Mouse (Mus musculus): ENCODE measurements around the gene Saysd1. TPM values are rescaled to one million over a fixed set of nuclear protein-coding genes. Genes with fewer than 3 reads are reported as not detected.

Gene Saysd1
- polyA plus RNA-seq (2014; fragmentation: Nextera tagmentation; extraction: Ambion mirVana): 12.9 and 14.9 TPM in 2 replicates

GRCm38 (mm10) chr14:20138484-20139355 is at the start of gene Saysd1:
TSS of gene Saysd1 (minus strand) at chr14:20138534.
- no peaks in the 10 kb centered on the region for H3K4me1 ChIP-seq (replicated peaks; ENCODE audit: control insufficient read depth, insufficient read depth, low read length)
- no peak for DNase-seq (ENCODE audit: low spot score)
- no peak within 1 kb of the TSS for H3K9ac ChIP-seq (ENCODE audit: low read depth, low read length)
- H3K4me3 ChIP-seq (ENCODE audit: low read depth, low read length): no peak within 1 kb of the TSS
- WGBS: 92% methylated on average over 16 of the region's 16 CpGs
- H3K36me3 ChIP-seq (ENCODE audit: control insufficient read depth, insufficient read depth, low read length): no peaks in the 10 kb centered on the region
- H3K27ac ChIP-seq (ENCODE audit: low read depth, low read length): no peak within 1 kb of the TSS
- no peak for ATAC-seq (ENCODE audit: low FRiP score)
- H3K4me2 ChIP-seq (replicated peaks; ENCODE audit: low read depth, low read length): no peak within 1 kb of the TSS
- H3K9me3 ChIP-seq (ENCODE audit: control insufficient read depth, low read length): no peaks in the 10 kb centered on the region
- no peaks in the 10 kb centered on the region for H3K27me3 ChIP-seq (ENCODE audit: control insufficient read depth, insufficient read depth, low read length)

- Histone ChIP-seq H3K4me1 (replicated peaks; ENCODE audit: control insufficient read depth, insufficient read depth, low read length) (peaks cover 9% of the 10 kb centered on the region), H3K36me3 (ENCODE audit: control insufficient read depth, insufficient read depth, low read length) (no peaks in the 10 kb centered on the region), H3K27me3 (ENCODE audit: control insufficient read depth, insufficient read depth, low read length) (no peaks in the 10 kb centered on the region), H3K27ac (ENCODE audit: low read depth, low read length) (no peak overlapping the region), H3K9ac (ENCODE audit: low read depth, low read length) (no peak overlapping the region), H3K4me2 (replicated peaks; ENCODE audit: low read depth, low read length) (no peak overlapping the region), H3K9me3 (ENCODE audit: control insufficient read depth, low read length) (no peaks in the 10 kb centered on the region), H3K4me3 (ENCODE audit: low read depth, low read length) (no peak overlapping the region)
- no peak for ATAC-seq (ENCODE audit: low FRiP score)
- WGBS: 86% methylated on average over 9 of the region's 9 CpGs
- DNase-seq (ENCODE audit: low spot score): no peak
Observed at GRCm38 (mm10) chr14:20185426-20185825, 47.1 kb upstream of the Saysd1 start.

DNA sequence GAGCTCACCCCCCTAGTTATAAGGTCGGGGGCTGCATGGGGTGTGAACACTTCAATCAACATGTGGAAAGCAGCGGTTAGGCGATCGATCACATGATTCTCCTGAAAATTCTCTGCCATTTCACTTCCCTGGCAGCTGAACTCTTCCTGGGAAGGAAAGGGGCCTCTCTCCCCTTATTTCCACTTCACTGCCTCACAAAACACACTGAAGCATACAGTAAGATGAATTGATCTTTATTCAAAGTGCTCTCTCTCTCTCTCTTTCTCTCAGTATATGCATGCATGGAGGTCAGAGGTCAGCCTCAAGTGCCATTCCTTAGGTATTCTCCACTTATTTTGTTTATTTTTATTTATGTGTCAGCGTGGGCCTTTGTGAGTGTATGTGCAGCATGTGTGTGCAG is 45.4 kb upstream of the Saysd1 start:
- ATAC-seq (ENCODE audit: low FRiP score): no peak
- 37% methylated on average over 5 of the region's 5 CpGs for whole genome bisulfite sequencing
- Histone ChIP-seq H3K4me3 (ENCODE audit: low read depth, low read length) (no peak overlapping the region), H3K9ac (ENCODE audit: low read depth, low read length) (no peak overlapping the region), H3K27ac (ENCODE audit: low read depth, low read length) (peak overlapping the region; percentile 66), H3K4me1 (replicated peaks; ENCODE audit: control insufficient read depth, insufficient read depth, low read length) (peaks cover 9% of the 10 kb centered on the region), H3K4me2 (replicated peaks; ENCODE audit: low read depth, low read length) (no peak overlapping the region), H3K9me3 (ENCODE audit: control insufficient read depth, low read length) (no peaks in the 10 kb centered on the region), H3K36me3 (ENCODE audit: control insufficient read depth, insufficient read depth, low read length) (no peaks in the 10 kb centered on the region), H3K27me3 (ENCODE audit: control insufficient read depth, insufficient read depth, low read length) (no peaks in the 10 kb centered on the region)
- DNase-seq (ENCODE audit: low spot score): no peak

- Histone ChIP-seq H3K9ac (ENCODE audit: low read depth, low read length) (no peak overlapping the region), H3K4me3 (ENCODE audit: low read depth, low read length) (no peak overlapping the region), H3K9me3 (ENCODE audit: control insufficient read depth, low read length) (no peaks in the 10 kb centered on the region), H3K27me3 (ENCODE audit: control insufficient read depth, insufficient read depth, low read length) (no peaks in the 10 kb centered on the region), H3K27ac (ENCODE audit: low read depth, low read length) (no peak overlapping the region), H3K36me3 (ENCODE audit: control insufficient read depth, insufficient read depth, low read length) (no peaks in the 10 kb centered on the region), H3K4me1 (replicated peaks; ENCODE audit: control insufficient read depth, insufficient read depth, low read length) (peaks cover 9% of the 10 kb centered on the region), H3K4me2 (replicated peaks; ENCODE audit: low read depth, low read length) (no peak overlapping the region)
- WGBS: 78% methylated on average over 7 of the region's 7 CpGs
- ATAC-seq (ENCODE audit: low FRiP score): no peak
- no peak for DNase-seq (ENCODE audit: low spot score)
Observed at GRCm38 (mm10) chr14:20182596-20182995, 44.3 kb upstream of the Saysd1 start.

GRCm38 (mm10) chr14:20181466-20181921 is 43.2 kb upstream of the Saysd1 start, which contains the start of gene Kcnk5:
TSS of gene Kcnk5 (minus strand) at chr14:20181809.
- Histone ChIP-seq H3K27ac (ENCODE audit: low read depth, low read length) (no peak within 1 kb of the TSS), H3K4me1 (replicated peaks; ENCODE audit: control insufficient read depth, insufficient read depth, low read length) (peaks cover 9% of the 10 kb centered on the region), H3K27me3 (ENCODE audit: control insufficient read depth, insufficient read depth, low read length) (no peaks in the 10 kb centered on the region), H3K36me3 (ENCODE audit: control insufficient read depth, insufficient read depth, low read length) (no peaks in the 10 kb centered on the region), H3K4me2 (replicated peaks; ENCODE audit: low read depth, low read length) (peak within 1 kb of the TSS; percentile 83), H3K9me3 (ENCODE audit: control insufficient read depth, low read length) (no peaks in the 10 kb centered on the region), H3K9ac (ENCODE audit: low read depth, low read length) (peak within 1 kb of the TSS; percentile 64), H3K4me3 (ENCODE audit: low read depth, low read length) (peak within 1 kb of the TSS; percentile 55)
- DNase-seq (ENCODE audit: low spot score): peak; percentile 94
- ATAC-seq (ENCODE audit: low FRiP score): peak; percentile 90
- 0% methylated on average over 36 of the region's 36 CpGs for WGBS

GRCm38 (mm10) chr14:20180751-20181162 is 42.4 kb upstream of the Saysd1 start:
- Histone ChIP-seq H3K9ac (ENCODE audit: low read depth, low read length) (peak overlapping the region; percentile 64), H3K4me2 (replicated peaks; ENCODE audit: low read depth, low read length) (peak overlapping the region; percentile 83), H3K36me3 (ENCODE audit: control insufficient read depth, insufficient read depth, low read length) (no peaks in the 10 kb centered on the region), H3K27ac (ENCODE audit: low read depth, low read length) (no peak overlapping the region), H3K27me3 (ENCODE audit: control insufficient read depth, insufficient read depth, low read length) (no peaks in the 10 kb centered on the region), H3K4me1 (replicated peaks; ENCODE audit: control insufficient read depth, insufficient read depth, low read length) (peaks cover 9% of the 10 kb centered on the region), H3K9me3 (ENCODE audit: control insufficient read depth, low read length) (no peaks in the 10 kb centered on the region), H3K4me3 (ENCODE audit: low read depth, low read length) (peak overlapping the region; percentile 55)
- 0 out of 2 replicates have a peak, but pooled peaks have one; percentile 6 for ATAC-seq (ENCODE audit: low FRiP score)
- WGBS: 0% methylated on average over 24 of the region's 24 CpGs
- peak; percentile 39 for DNase-seq (ENCODE audit: low spot score)

DNA sequence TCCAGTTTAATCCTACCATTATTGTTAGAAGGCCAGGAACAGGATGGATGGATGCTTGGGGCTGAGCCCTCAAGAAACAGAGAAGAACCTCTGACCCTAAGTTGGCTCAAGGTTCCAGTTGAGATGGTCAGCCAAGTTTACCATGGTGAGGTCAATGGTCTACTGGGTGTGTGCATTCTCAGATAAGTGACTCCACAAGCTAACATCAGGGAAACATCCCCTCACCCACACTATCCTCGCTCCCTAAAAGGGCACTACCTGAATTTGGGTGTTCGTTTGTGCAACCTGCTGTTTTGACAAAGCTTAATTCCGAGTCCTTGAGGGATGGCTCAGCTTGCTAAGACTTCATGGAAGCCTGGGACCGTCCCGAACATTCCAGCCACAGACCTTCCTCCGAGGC is 42.0 kb upstream of the Saysd1 start:
- Histone ChIP-seq H3K27ac (ENCODE audit: low read depth, low read length) (no peak overlapping the region), H3K4me1 (replicated peaks; ENCODE audit: control insufficient read depth, insufficient read depth, low read length) (peaks cover 9% of the 10 kb centered on the region), H3K27me3 (ENCODE audit: control insufficient read depth, insufficient read depth, low read length) (no peaks in the 10 kb centered on the region), H3K36me3 (ENCODE audit: control insufficient read depth, insufficient read depth, low read length) (no peaks in the 10 kb centered on the region), H3K4me3 (ENCODE audit: low read depth, low read length) (peak overlapping the region; percentile 55), H3K9me3 (ENCODE audit: control insufficient read depth, low read length) (no peaks in the 10 kb centered on the region), H3K9ac (ENCODE audit: low read depth, low read length) (peak overlapping the region; percentile 64), H3K4me2 (replicated peaks; ENCODE audit: low read depth, low read length) (peak overlapping the region; percentile 83)
- no peak for ATAC-seq (ENCODE audit: low FRiP score)
- DNase-seq (ENCODE audit: low spot score): no peak
- 7% methylated on average over 6 of the region's 6 CpGs for WGBS

DNA sequence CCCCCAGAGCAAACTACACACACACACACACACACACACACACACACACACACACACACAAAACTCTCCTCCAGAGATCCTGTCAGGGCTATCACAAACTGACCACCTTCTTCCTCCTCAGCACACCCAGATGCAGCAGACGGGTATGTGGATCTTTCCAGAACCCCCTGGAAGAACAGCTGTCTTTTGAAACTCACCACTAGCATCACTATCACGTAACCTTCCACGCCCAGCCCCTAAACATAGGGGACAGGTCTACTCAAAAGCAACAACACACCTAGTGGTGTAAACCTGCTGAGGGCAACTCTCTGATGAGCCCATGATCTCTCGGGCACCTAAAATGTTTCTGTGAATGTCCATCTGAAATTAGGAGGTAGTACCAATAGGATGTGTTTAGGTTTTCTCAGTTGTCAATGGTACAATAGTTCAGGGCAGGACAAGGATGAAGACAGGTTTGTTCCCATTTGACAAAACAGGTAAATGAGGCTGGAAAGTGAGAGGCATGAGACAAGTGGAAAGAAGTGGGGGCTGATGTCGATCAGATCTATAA is 41.5 kb upstream of the Saysd1 start:
- WGBS: 70% methylated on average over 5 of the region's 5 CpGs
- Histone ChIP-seq H3K36me3 (ENCODE audit: control insufficient read depth, insufficient read depth, low read length) (no peaks in the 10 kb centered on the region), H3K9ac (ENCODE audit: low read depth, low read length) (no peak overlapping the region; the same call in 1 of the 2 replicates), H3K4me2 (replicated peaks; ENCODE audit: low read depth, low read length) (peak overlapping the region; percentile 83), H3K4me3 (ENCODE audit: low read depth, low read length) (peak overlapping the region; percentile 55; the same call in 1 of the 2 replicates), H3K27me3 (ENCODE audit: control insufficient read depth, insufficient read depth, low read length) (no peaks in the 10 kb centered on the region), H3K27ac (ENCODE audit: low read depth, low read length) (no peak overlapping the region), H3K4me1 (replicated peaks; ENCODE audit: control insufficient read depth, insufficient read depth, low read length) (peaks cover 9% of the 10 kb centered on the region), H3K9me3 (ENCODE audit: control insufficient read depth, low read length) (no peaks in the 10 kb centered on the region)
- no peak for ATAC-seq (ENCODE audit: low FRiP score)
- DNase-seq (ENCODE audit: low spot score): no peak

Measured in hindbrain, embryonic 11.5 days (tissue).